Mouse (Mus musculus): Measurements from ENCODE around the gene Gm20604. TPM values are rescaled to one million over a fixed set of nuclear protein-coding genes. Genes with fewer than 3 reads are reported as not detected.

The Gm20604 gene
- polyA plus RNA-seq (2015; fragmentation: Nextera tagmentation; extraction: Ambion mirVana), result 6.3 and 6.7 TPM in 2 replicates

DNA sequence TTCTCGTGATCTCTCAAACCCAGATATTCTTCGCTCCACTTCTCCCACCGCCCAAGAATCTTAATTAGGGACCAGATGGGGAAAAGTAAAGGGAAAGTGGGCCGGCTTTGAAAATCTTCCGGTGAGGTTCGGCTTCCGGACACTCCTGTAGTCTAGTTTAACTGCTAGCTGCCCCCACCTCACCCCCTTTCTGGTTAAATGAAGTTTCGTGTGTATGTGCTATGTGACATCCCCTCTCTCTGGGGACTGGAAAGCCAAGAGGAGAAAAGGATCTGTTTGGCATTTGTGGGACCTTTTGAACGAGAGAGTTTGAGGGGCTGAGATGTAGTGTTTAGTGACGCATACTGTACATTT lies at the start of gene Gm20604:
TSS of gene Gm20604 (minus strand) at position 270 of the 354 bp plus-strand sequence.
- Histone ChIP-seq H3K27ac (ENCODE audit: low read length) (peak within 1 kb of the TSS; percentile 85), H3K9me3 (replicated peaks; ENCODE audit: control insufficient read depth, low read length) (no peaks in the 10 kb centered on the region), H3K4me3 (ENCODE audit: low read depth, low read length) (peak within 1 kb of the TSS; percentile 94), H3K27me3 (ENCODE audit: control insufficient read depth, insufficient read depth, low read depth, low read length) (no peaks in the 10 kb centered on the region), H3K36me3 (ENCODE audit: control insufficient read depth, insufficient read depth) (no peaks in the 10 kb centered on the region; the same call in 1 of the 2 replicates), H3K4me2 (ENCODE audit: low read depth, low read length) (peak within 1 kb of the TSS; percentile 82), H3K9ac (ENCODE audit: low read depth, low read length) (peak within 1 kb of the TSS; percentile 89), H3K4me1 (ENCODE audit: control insufficient read depth, low read depth, low read length) (peaks cover 24% of the 10 kb centered on the region)
- under 1% methylated on average over 10 of the region's 10 CpGs for WGBS (ENCODE audit: insufficient replicate concordance)
- ATAC-seq (ENCODE audit: low read depth), result no peak

- no peak for ATAC-seq (ENCODE audit: low read depth)
- no peak overlapping the region for H3K27ac ChIP-seq (ENCODE audit: low read length)
- no peak overlapping the region for H3K4me2 ChIP-seq (ENCODE audit: low read depth, low read length)
- no peaks in the 10 kb centered on the region for H3K9me3 ChIP-seq (replicated peaks; ENCODE audit: control insufficient read depth, low read length)
- 40% methylated on average over 2 of the region's 2 CpGs for WGBS (ENCODE audit: insufficient replicate concordance)
- no peak overlapping the region for H3K9ac ChIP-seq (ENCODE audit: low read depth, low read length)
- no peak overlapping the region for H3K4me3 ChIP-seq (ENCODE audit: low read depth, low read length)
- no peaks in the 10 kb centered on the region for H3K27me3 ChIP-seq (ENCODE audit: control insufficient read depth, insufficient read depth, low read depth, low read length)
- no peaks in the 10 kb centered on the region for H3K4me1 ChIP-seq (ENCODE audit: control insufficient read depth, low read depth, low read length)
- H3K36me3 ChIP-seq (ENCODE audit: control insufficient read depth, insufficient read depth), result peaks cover 2% of the 10 kb centered on the region
Measured at GRCm38 (mm10) chr12:102799528-102799927, 41.1 kb upstream of the Gm20604 start.

- Histone ChIP-seq H3K4me1 (ENCODE audit: control insufficient read depth, low read depth, low read length) (peaks cover 3% of the 10 kb centered on the region), H3K4me3 (ENCODE audit: low read depth, low read length) (peak overlapping the region; percentile 14), H3K36me3 (ENCODE audit: control insufficient read depth, insufficient read depth) (peaks cover 34% of the 10 kb centered on the region), H3K27ac (ENCODE audit: low read length) (peak overlapping the region; percentile 69), H3K27me3 (ENCODE audit: control insufficient read depth, insufficient read depth, low read depth, low read length) (no peaks in the 10 kb centered on the region), H3K4me2 (ENCODE audit: low read depth, low read length) (0 out of 2 replicates have a peak overlapping the region, but pooled peaks have one; percentile 32), H3K9me3 (replicated peaks; ENCODE audit: control insufficient read depth, low read length) (no peaks in the 10 kb centered on the region), H3K9ac (ENCODE audit: low read depth, low read length) (no peak overlapping the region)
- ATAC-seq (ENCODE audit: low read depth), result peak; percentile 92
- WGBS (ENCODE audit: insufficient replicate concordance), result 64% methylated on average over 7 of the region's 7 CpGs
Measured at GRCm38 (mm10) chr12:102787927-102788326, 29.5 kb upstream of the Gm20604 start.

DNA sequence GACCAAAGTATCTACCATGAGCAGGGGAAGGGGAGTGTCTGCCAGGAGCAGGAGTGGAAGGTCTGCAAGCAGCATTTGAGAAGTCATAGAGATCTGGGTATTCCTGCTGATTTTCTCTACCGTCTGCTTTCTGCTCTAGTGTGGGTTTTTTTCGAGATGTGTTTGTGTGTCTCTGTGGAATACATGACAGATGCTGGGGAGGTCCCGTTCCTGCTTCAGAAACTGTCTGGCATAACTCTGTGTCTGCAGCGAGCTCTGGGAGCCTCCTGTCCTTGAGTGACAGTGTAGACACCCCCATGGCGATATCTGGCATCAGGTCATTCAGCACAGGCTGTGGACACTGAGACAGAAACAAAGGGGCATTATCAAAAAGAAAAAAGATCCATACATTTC lies 27.1 kb upstream of the Gm20604 start:
- no peak overlapping the region for H3K9ac ChIP-seq (ENCODE audit: low read depth, low read length)
- no peak overlapping the region for H3K4me3 ChIP-seq (ENCODE audit: low read depth, low read length)
- H3K36me3 ChIP-seq (ENCODE audit: control insufficient read depth, insufficient read depth), result peaks cover 22% of the 10 kb centered on the region
- H3K4me1 ChIP-seq (ENCODE audit: control insufficient read depth, low read depth, low read length), result peaks cover 3% of the 10 kb centered on the region
- H3K27me3 ChIP-seq (ENCODE audit: control insufficient read depth, insufficient read depth, low read depth, low read length), result no peaks in the 10 kb centered on the region
- no peaks in the 10 kb centered on the region for H3K9me3 ChIP-seq (replicated peaks; ENCODE audit: control insufficient read depth, low read length)
- 83% methylated on average over 5 of the region's 5 CpGs for WGBS (ENCODE audit: insufficient replicate concordance)
- ATAC-seq (ENCODE audit: low read depth), result no peak
- H3K4me2 ChIP-seq (ENCODE audit: low read depth, low read length), result no peak overlapping the region
- no peak overlapping the region for H3K27ac ChIP-seq (ENCODE audit: low read length)

DNA sequence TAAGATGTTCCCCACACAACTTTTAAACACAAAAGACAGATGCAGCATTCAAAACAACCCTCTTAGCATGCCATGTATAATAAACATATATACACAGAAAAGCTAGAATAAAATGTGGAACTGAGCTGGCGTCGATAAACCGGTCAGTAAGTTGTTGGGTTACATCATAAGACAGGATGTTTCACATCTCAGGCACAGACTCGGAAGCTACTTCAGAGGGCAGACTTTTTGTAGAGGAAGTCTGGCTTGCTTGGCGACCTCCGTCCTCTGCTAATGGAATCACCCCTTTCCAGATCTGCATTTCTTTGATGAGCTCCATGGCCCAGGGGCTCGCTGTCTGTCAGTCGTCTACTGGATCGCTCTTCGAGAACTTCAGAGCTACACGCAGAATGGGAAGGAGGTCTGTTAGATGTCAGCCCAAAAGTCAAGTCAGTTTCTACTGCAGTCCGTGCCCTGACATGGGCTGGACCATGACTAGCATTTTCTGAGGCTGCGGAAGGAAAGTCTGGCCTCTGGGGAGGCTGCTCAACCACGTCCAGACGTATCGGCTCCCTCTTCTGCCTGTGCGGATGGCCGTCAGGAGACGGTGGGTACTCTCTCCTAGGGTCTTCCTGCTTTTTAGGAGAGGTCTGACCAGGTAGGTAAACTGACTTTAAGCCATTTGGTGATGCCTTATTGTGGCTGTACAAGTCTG lies 26.6 kb upstream of the Gm20604 start:
- H3K4me2 ChIP-seq (ENCODE audit: low read depth, low read length), result no peak overlapping the region

DNA sequence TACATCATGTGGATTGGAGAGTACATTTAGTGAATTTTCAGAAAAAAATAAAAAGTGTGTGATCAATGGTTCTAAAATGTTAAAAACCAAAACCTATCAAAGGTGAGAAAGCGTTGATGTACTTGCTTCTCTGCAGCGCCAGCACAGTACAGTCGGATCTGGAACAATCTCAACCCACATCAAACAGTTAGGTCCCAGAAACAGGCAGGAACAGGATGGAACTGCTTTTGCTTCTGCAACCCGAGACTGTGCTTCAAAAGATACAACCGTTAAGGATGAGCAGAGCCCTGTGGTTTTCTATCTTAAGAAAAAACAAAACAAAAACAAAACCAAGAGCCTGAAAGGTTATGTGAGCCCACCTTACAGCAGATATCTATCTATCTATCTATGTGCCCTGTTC lies 24.4 kb upstream of the Gm20604 start:
- ATAC-seq (ENCODE audit: low read depth), result no peak
- Histone ChIP-seq H3K4me3 (ENCODE audit: low read depth, low read length) (no peak overlapping the region), H3K36me3 (ENCODE audit: control insufficient read depth, insufficient read depth) (peaks cover 21% of the 10 kb centered on the region), H3K9me3 (replicated peaks; ENCODE audit: control insufficient read depth, low read length) (no peaks in the 10 kb centered on the region), H3K4me1 (ENCODE audit: control insufficient read depth, low read depth, low read length) (peaks cover 3% of the 10 kb centered on the region), H3K27me3 (ENCODE audit: control insufficient read depth, insufficient read depth, low read depth, low read length) (no peaks in the 10 kb centered on the region), H3K4me2 (ENCODE audit: low read depth, low read length) (no peak overlapping the region), H3K9ac (ENCODE audit: low read depth, low read length) (no peak overlapping the region), H3K27ac (ENCODE audit: low read length) (no peak overlapping the region)
- 82% methylated on average over 5 of the region's 5 CpGs for WGBS (ENCODE audit: insufficient replicate concordance)

More for the DNA sequence above, 26.6 kb upstream of the Gm20604 start:
- Histone ChIP-seq H3K36me3 (ENCODE audit: control insufficient read depth, insufficient read depth) (peaks cover 22% of the 10 kb centered on the region), H3K27me3 (ENCODE audit: control insufficient read depth, insufficient read depth, low read depth, low read length) (no peaks in the 10 kb centered on the region), H3K9me3 (replicated peaks; ENCODE audit: control insufficient read depth, low read length) (no peaks in the 10 kb centered on the region), H3K4me3 (ENCODE audit: low read depth, low read length) (no peak overlapping the region), H3K9ac (ENCODE audit: low read depth, low read length) (no peak overlapping the region), H3K27ac (ENCODE audit: low read length) (no peak overlapping the region), H3K4me1 (ENCODE audit: control insufficient read depth, low read depth, low read length) (peaks cover 3% of the 10 kb centered on the region)
- ATAC-seq (ENCODE audit: low read depth), result no peak
- WGBS (ENCODE audit: insufficient replicate concordance), result 81% methylated on average over 19 of the region's 19 CpGs

DNA sequence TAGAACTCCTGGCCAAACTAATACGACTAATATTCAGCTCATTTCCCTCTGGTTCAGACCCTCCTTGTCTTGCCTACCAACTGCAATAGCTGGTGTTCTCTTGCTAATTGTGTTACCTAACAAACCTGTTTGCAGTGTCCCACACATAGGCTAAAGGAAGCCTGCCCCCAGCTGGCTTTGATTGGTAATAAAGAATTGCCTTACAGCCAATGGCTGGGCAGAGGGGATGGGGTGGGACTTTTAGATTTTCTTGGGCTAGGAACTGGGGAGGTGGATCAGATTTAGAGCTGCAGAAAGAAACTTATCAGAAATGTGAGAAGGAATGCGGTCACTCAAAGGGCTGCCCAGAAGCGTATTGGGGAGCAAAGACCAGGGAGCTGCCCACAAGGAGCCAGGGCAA lies 21.0 kb upstream of the Gm20604 start:
- H3K4me3 ChIP-seq (ENCODE audit: low read depth, low read length), result no peak overlapping the region
- no peak overlapping the region for H3K9ac ChIP-seq (ENCODE audit: low read depth, low read length)
- no peak overlapping the region for H3K4me2 ChIP-seq (ENCODE audit: low read depth, low read length)
- 49% methylated on average over 3 of the region's 3 CpGs for WGBS (ENCODE audit: insufficient replicate concordance)
- peak; percentile 56; the same call in 1 of the 2 replicates for ATAC-seq (ENCODE audit: low read depth)
- H3K27ac ChIP-seq (ENCODE audit: low read length), result no peak overlapping the region
- H3K27me3 ChIP-seq (ENCODE audit: control insufficient read depth, insufficient read depth, low read depth, low read length), result no peaks in the 10 kb centered on the region
- no peaks in the 10 kb centered on the region for H3K9me3 ChIP-seq (replicated peaks; ENCODE audit: control insufficient read depth, low read length)
- H3K4me1 ChIP-seq (ENCODE audit: control insufficient read depth, low read depth, low read length), result peaks cover 3% of the 10 kb centered on the region
- peaks cover 31% of the 10 kb centered on the region for H3K36me3 ChIP-seq (ENCODE audit: control insufficient read depth, insufficient read depth)

GRCm38 (mm10) chr12:102778151-102778550 lies 19.7 kb upstream of the Gm20604 start:
- peaks cover 29% of the 10 kb centered on the region for H3K36me3 ChIP-seq (ENCODE audit: control insufficient read depth, insufficient read depth)
- no peaks in the 10 kb centered on the region for H3K9me3 ChIP-seq (replicated peaks; ENCODE audit: control insufficient read depth, low read length)
- 91% methylated on average over 5 of the region's 5 CpGs for WGBS (ENCODE audit: insufficient replicate concordance)
- H3K27ac ChIP-seq (ENCODE audit: low read length), result no peak overlapping the region
- H3K27me3 ChIP-seq (ENCODE audit: control insufficient read depth, insufficient read depth, low read depth, low read length), result no peaks in the 10 kb centered on the region
- no peaks in the 10 kb centered on the region; the same call in 1 of the 2 replicates for H3K4me1 ChIP-seq (ENCODE audit: control insufficient read depth, low read depth, low read length)
- H3K9ac ChIP-seq (ENCODE audit: low read depth, low read length), result no peak overlapping the region
- no peak overlapping the region for H3K4me2 ChIP-seq (ENCODE audit: low read depth, low read length)
- no peak overlapping the region for H3K4me3 ChIP-seq (ENCODE audit: low read depth, low read length)
- no peak for ATAC-seq (ENCODE audit: low read depth)

- Histone ChIP-seq H3K9me3 (replicated peaks; ENCODE audit: control insufficient read depth, low read length) (no peaks in the 10 kb centered on the region), H3K36me3 (ENCODE audit: control insufficient read depth, insufficient read depth) (peaks cover 44% of the 10 kb centered on the region), H3K4me2 (ENCODE audit: low read depth, low read length) (no peak overlapping the region), H3K4me3 (ENCODE audit: low read depth, low read length) (no peak overlapping the region), H3K9ac (ENCODE audit: low read depth, low read length) (no peak overlapping the region), H3K27me3 (ENCODE audit: control insufficient read depth, insufficient read depth, low read depth, low read length) (no peaks in the 10 kb centered on the region), H3K27ac (ENCODE audit: low read length) (no peak overlapping the region), H3K4me1 (ENCODE audit: control insufficient read depth, low read depth, low read length) (no peaks in the 10 kb centered on the region; the same call in 1 of the 2 replicates)
- WGBS (ENCODE audit: insufficient replicate concordance), result 88% methylated on average over 14 of the region's 14 CpGs
- ATAC-seq (ENCODE audit: low read depth), result no peak
Measured at GRCm38 (mm10) chr12:102776035-102776434, 17.6 kb upstream of the Gm20604 start.

Measured in liver, embryonic 16.5 days (tissue).